Mouse (Mus musculus) ovary, adult 18-20 months (tissue): ENCODE measurements around the gene Nkx2-5.

Experiments
- DNase-seq: peaks from one replicate; pipeline ENCODE4 v3.0.0; 2022; ENCODE audit warnings: low spot score, mixed read lengths

Gene Nkx2-5

DNA sequence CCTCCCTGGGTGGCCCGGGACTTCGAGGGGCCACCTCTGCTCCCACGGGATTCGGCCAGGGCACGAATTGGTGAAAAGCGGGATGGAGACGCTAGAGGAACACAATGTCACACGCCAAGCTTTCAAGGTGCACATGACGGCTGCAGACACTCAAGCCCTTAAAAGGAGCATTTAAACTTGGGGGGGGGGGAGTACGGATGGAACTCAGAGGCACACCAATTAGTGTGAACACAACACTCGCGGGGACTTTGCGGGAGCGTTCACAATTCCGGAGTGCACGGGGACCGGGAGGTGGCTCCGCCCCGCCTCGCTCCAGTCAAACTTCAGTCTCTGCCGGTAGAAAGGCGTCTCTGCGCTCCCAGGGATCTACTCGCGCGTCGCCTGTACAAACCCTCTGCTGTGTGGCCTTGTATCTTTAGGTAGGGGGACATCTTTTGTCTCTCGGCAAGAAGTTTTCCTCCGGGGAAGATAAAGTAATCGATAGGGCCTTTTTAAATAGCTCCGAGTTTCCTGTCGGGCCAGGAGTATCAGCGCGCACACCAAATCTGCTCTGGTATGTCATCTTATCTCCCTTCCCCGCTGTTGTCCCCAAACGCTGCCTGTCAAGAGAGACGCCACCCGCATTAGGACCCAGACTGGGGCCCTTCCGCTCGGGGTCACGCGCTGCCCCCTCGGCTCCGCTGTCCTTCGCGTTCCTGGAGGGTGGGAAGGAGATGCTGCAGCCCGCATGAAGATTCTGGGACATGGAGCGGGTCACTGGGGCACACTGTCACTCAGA is 5.7 kb upstream of the Nkx2-5 start:
- no peak for DNase-seq

DNA sequence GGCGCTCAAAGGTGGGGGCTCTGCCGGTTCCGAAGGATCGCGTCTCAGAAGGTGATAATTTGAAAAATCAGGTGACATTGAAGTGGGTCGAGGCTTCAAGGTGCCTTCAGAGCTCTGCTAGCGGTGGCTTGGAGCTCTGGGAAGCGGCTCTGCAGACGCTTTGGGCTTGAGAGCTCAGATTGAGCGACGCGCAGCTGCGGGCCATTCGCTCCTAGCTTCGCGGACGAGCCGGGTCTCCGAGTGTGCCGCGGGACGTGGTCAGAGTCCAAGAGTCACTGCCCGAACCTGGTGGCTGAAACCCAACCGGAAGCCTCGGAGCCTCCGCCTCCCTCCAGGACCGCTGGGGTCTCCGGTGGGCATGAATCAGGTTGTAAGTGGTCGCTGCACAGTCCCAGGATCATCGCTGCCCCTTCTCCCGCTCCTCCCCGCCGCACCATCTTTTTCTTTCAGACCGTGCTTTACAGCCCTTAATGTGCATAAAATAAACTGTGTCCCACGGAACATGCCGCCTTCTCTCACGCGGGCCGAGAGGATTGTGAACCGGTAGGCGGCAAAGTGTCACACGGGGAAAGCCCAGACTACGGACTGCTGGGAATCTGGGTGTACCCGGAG is 5.0 kb upstream of the Nkx2-5 start:
- no peak for DNase-seq

DNA sequence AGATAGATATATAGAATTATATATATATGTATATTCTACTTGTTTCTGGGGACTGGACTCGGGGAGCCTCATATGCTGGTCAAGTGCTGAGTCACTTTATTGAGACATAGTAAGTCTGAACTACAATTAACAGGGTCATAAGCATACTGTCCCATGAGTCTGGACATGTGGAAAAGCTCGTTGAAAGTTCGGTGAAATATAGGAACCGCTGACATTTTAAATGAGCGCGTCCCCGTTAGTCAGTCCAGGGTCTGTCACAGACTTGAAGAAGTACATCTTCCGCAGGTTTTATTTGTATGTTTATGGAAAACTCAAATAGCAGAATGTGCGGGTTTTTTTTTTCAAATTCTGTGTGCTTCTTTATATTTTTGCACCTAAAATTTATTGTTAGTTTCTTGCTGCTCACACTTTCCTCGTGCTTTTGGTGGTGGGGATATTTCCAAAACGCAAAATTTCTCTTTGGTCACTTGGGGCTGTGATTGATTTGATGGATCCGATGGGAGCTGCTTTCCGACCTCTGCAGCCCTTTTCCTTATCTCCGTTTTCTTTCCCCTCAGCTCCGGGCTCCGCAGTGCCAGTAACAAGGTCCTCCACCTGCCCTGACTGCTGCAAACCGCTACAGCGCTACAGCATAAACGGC is 4.4 kb upstream of the Nkx2-5 start:
- no peak for DNase-seq

DNA sequence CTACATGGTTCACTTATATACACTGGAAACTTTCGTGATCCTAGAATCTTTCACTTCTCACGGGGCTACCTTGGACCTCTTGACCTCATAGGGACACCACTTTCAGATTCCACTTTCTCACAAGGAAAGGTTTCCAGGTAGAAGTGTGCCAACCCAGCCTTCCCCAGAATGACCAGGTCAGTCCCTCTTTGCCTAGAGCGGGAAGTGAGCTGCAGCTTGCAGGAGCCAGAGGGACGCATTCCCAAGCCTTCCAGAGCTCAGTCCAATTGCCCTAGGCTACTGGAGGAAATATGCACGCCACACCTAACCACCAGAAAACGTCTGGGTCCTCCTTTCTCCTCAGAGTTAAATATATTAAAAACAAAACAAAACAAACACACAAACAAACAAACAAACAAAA is 3.4 kb upstream of the Nkx2-5 start:
- no peak for DNase-seq

- no peak for DNase-seq
Observed at GRCm38 (mm10) chr17:26847801-26848200, 3.0 kb upstream of the Nkx2-5 start.

GRCm38 (mm10) chr17:26846411-26846810 is 1.6 kb upstream of the Nkx2-5 start:
- DNase-seq = no peak

DNA sequence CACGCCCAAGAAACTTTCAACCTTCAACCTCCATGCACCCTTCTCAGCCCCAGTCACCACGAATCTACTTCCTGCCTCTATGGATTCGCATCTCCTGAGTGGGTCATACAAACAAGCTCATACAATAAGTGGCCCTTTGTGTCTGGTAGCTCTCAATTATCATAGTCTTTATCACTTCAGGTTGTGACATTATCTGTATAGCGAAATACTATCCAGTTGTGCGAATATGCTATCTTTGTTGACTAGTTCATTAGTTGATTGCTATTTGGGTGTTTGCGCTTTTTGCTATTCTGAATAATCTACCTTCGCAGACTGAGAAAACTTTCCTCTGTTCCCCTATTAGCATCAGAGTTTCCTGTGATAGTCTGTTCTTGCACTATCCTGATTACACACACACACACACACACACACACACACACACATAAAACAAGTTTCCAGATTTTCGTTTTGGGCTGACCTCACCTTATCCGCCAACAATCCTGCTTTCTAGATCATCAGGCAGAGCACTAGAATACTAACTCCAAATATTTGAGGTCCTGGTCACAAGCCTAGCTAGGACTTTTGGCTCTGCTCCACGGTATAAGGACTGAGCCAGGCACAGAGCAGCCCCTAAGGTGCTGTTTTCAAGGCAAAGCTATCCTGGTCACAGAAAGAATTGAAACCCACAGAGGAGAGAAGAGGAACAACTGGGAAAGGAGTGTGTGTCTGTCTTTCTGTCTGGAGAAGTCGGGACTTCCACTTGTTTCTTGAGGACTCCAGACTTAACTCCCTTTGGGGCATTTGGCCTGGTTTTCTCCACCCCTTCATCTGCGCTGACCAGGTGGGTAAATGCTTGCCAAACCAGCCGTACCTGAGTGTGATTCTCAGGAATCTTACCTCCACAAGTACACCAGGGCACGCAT is 591 bp upstream of the Nkx2-5 start:
- no peak for DNase-seq

GRCm38 (mm10) chr17:26844371-26844851 is 398 bp downstream of the Nkx2-5 start:
- DNase-seq = no peak

DNA sequence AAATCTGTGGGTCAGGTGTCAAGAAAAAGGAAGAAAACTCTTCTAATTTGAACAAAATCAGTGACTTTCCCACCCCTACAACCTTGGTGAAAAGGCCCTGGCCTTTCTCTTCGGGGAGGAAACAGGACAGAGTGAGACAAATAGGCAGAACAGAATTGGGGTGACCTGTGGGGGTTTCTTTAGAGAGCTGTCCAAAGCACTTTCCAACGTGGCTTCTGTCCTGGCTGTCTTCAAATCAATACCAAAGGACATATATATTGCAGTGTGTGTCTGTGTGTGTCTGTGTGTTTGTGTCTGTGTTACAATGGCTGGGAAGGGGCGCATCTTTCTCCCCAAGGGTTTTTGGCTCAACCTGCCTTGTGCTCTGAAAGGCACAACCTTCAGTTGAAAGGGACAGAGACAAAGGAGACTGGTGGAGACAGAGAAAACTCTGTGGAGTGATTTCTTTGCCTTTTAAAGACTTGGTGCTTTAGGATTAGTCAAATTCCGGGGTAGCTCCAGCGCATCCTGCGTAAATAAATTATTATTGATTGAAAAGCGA is 1.0 kb downstream of the Nkx2-5 start:
- no peak for DNase-seq

DNA sequence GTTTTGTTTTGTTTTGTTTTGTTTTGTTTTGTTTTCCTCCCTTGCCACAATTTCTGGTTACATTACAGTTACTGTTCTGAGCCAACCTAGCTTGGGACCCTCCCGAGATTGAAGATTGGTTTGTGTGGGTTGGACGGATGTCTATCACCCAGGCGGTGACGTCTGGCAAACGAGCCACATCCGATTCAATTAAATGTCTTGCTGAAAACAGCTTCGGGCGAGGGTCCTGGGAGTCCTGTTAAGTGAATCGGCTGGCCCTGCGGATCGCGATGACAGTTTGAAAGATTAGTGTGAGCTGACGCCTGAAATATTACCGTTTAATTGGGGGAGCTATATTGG is 1.6 kb downstream of the Nkx2-5 start:
- no peak for DNase-seq

DNA sequence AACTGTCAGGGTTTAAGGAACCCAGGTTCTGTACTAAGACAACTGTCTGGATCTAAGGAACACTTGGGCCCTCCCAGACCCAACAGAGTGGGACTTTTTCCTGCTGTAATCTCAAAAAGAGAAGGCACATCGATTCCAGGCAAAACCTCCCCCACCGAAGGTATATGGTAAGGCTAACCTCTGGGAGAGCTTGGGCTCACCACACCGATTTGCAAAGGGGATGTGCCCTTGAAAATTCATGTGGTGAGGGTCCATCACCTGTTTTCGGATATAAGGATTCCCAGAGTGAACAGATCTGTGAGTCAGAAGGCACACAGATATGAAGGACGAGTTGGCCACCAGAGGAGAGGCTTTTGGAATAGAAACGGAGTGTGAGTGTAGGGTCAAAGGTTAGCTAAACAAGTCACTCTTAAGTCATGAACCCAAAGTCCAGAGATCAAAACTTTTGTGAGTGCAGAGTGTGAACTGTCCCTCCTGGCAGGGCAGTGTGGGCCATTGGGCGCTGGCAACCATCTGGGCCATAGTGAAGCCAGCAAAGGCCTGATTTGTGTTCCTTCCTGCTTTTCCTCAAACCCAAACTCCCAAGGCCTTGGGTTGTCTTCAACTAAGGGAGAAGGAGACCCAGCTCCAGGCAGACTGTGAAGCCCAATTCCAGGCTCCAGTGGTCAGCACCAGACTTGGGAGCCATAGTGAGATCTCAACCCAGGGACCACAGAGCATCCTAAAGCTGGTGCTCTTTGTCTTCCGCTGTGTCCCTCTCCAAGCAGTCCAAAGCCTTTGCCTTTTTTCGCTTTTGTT is 2.2 kb downstream of the Nkx2-5 start:
- DNase-seq = no peak

GRCm38 (mm10) chr17:26841981-26842380 is 2.8 kb downstream of the Nkx2-5 start:
- DNase-seq = no peak

DNA sequence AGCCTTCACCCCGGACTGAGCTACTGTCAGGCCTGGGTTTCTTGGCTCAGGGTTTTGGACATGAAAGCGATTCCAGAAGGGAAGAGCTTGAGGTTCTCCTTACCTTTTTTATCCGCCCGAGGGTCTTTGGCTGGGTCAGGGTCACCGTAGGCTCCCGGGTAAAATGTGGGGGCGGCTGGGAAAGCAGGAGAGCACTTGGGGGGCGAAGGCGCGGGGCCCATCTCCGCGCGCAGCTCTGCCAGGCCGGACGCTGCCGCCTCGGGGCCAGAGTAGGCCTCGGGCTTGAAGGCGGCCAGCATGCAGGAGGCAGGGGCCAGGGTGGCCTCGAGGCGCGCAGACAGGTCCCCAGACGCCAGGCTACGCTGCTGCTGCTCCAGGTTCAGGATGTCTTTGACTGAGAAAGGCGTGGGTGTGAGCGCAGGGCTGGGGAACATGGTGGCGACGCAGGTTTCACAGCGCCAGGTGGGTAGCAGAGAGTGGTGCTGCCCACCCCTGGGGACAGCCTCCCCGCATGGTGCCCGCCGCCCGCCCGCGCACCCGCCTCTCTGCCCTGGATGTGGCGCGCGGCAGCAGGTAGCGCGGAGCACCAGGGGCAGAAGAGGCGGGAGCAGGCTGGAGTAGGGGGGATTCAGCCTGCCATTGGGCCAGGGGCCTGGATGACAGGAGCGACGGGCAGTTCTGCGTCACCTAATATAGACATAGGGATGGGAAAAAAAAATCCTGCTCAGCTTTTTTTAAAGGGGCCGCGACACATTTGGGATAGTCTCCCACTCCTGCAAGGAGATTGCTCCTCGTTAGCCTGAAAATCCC is 3.7 kb downstream of the Nkx2-5 start:
- DNase-seq = no peak

DNA sequence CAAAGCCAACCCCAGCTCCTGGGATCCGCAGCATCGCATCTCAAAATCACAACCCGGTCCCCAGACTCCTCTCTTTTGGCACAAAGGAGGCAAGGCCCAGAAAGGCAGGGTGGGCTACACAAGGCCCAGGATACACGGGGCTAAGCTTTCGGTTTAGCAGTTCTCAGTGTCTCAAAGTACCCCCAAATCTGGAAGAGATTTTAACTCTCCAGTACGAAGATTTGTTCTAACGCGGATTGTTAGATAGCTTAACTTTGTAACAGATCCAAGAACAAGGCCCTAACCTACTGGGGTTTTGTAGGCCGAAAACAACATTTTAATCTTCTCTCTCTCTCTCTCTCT is 4.4 kb downstream of the Nkx2-5 start:
- no peak for DNase-seq

GRCm38 (mm10) chr17:26839718-26840438 is 4.9 kb downstream of the Nkx2-5 start:
- no peak for DNase-seq

DNA sequence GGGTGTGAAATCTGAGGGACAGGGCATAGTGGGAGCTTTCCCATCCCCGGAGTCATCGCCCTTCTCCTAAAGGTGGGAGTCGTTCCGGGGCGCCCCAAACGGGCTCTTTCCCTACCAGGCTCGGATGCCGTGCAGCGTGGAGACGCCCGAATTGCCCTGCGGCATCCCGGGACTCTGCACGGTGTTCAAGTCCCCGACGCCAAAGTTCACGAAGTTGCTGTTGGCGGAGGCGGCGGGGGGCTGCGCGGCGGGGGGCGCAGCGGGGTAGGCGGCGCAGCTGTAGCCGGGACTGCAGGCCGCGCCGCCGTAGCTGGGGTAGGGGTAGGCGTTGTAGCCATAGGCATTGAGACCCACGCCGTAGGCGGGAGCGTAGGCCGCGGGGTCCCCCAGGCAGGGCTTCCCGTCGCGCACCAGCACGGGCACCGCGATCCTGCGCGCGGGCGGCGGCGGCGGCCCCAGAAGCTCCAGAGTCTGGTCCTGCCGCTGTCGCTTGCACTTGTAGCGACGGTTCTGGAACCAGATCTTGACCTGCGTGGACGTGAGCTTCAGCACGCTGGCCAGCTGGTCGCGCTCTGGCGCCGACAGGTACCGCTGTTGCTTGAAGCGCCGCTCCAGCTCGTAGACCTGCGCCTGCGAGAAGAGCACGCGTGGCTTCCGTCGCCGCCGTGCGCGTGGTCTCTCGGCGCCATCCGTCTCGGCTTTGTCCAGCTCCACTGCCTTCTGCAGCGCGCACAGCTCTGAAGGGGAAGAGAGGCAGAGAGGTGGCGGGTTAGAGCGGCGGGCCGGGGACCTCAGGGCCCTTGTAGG is 5.7 kb downstream of the Nkx2-5 start:
- no peak for DNase-seq

GRCm38 (mm10) chr17:26838191-26838910 is 6.5 kb downstream of the Nkx2-5 start:
- DNase-seq = no peak

GRCm38 (mm10) chr17:26837546-26837985 is 7.2 kb downstream of the Nkx2-5 start:
- no peak for DNase-seq
